Mouse (Mus musculus): ENCODE measurements around the gene Dnah7c. TPM values are rescaled to one million over a fixed set of nuclear protein-coding genes. Genes with fewer than 3 reads are reported as not detected.
"Not testable (repeated sequence)": the region's sequence is repeated elsewhere in the genome, so short reads cannot be mapped to it uniquely, and the experiment has no call there.

Dnah7c gene
- total and polyA plus RNA-seq, 3 experiments: 0.02 to 0.05 (median 0.02) TPM

DNA sequence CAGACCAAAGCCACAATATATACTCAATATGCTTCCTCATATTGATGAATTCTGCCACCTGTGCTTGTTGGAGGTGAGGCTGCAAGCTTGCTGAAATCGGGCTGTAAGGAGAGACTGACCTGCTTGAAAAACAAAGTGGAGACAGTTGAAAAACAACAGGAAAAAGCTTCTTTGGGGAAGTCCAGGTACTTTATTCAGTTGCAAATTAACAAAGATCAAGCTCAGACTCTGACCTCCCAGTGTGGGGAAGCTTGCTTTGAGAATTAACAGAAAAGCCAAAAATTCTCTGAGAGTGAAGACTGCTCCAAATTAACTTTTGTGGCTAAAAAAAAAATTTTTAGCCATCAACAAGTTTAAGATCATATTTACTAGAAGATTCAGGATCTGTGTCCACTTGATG lies 194.9 kb downstream of the Dnah7c start:
- H3K4me3 ChIP-seq: no peak overlapping the region
- intact Hi-C loops (cut with DNase I): no loop called here
- H3K9ac ChIP-seq (ENCODE audit: low read depth, low read length): no peak overlapping the region
- no peaks in the 10 kb centered on the region for H3K27me3 ChIP-seq (ENCODE audit: control insufficient read depth, insufficient read depth, low read length)
- 82% methylated on average over 1 of the region's 1 CpGs for WGBS
- no peaks in the 10 kb centered on the region for H3K79me2 ChIP-seq (replicated peaks; ENCODE audit: control insufficient read depth, insufficient read depth, low read length)
- TF ChIP-seq CTCF (IDR thresholded peaks at IDR 0.05): no peak
- TF ChIP-seq EP300 (IDR thresholded peaks at IDR 0.05; ENCODE audit: insufficient read depth, low read depth, low read length): no peak
- no peak for TF ChIP-seq POLR2A (IDR thresholded peaks at IDR 0.05; ENCODE audit: insufficient read depth, low read depth, low read length)
- no peak overlapping the region for H3K27ac ChIP-seq
- no peak for DNase-seq
- no peaks in the 10 kb centered on the region for H3K4me1 ChIP-seq (ENCODE audit: control insufficient read depth, insufficient read depth, low read length)
- no peaks in the 10 kb centered on the region for H3K36me3 ChIP-seq (ENCODE audit: control insufficient read depth, insufficient read depth, low read length)

DNA sequence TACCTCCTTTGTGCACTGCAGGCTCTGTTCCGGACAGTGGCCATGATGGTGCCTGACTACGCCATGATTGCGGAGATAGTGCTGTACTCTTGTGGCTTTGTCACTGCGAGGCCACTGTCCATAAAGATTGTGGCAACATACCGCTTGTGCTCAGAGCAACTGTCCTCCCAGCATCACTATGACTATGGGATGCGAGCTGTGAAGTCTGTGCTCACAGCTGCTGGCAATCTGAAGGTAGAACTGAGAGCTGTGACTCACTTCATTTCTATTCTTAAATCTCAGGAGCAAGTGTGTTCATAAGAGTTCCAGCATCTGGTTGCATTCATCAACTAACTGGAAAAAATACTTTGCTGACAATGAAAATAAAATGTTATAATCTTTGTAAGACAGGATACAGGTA lies 200.5 kb downstream of the Dnah7c start:
- 89% methylated on average over 6 of the region's 6 CpGs for WGBS
- DNase-seq; H3K4me3 ChIP-seq; H3K4me1 ChIP-seq (ENCODE audit: control insufficient read depth, insufficient read depth, low read length); H3K36me3 ChIP-seq (ENCODE audit: control insufficient read depth, insufficient read depth, low read length); H3K27me3 ChIP-seq (ENCODE audit: control insufficient read depth, insufficient read depth, low read length); H3K27ac ChIP-seq; H3K79me2 ChIP-seq (replicated peaks; ENCODE audit: control insufficient read depth, insufficient read depth, low read length); H3K9ac ChIP-seq (ENCODE audit: low read depth, low read length); intact Hi-C loops (cut with DNase I): not testable (repeated sequence)

DNA sequence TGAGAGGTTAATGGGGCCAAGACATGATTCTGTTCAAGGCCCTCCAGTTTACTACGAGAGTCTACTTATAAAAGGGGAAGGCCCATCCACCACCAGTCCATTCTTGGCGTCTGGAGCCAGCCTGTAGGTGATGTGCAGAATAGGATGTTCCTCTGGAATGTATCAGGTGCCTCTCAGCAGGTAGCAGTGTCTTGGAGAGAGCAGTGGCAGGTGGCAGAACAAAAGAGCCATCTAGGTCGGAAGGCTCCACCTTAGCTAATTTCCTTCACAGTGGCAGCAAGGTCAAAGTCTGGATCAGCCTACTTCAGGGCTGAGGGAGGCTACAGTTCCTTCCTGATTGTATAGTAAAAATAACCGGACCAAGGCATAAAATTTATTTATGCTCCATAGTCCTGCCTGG lies 224.4 kb downstream of the Dnah7c start:
- H3K79me2 ChIP-seq (replicated peaks; ENCODE audit: control insufficient read depth, insufficient read depth, low read length); H3K4me3 ChIP-seq; DNase-seq; H3K27me3 ChIP-seq (ENCODE audit: control insufficient read depth, insufficient read depth, low read length); intact Hi-C loops (cut with DNase I); H3K27ac ChIP-seq; H3K4me1 ChIP-seq (ENCODE audit: control insufficient read depth, insufficient read depth, low read length); H3K36me3 ChIP-seq (ENCODE audit: control insufficient read depth, insufficient read depth, low read length); H3K9ac ChIP-seq (ENCODE audit: low read depth, low read length): not testable (repeated sequence)
- WGBS: 75% methylated on average over 4 of the region's 4 CpGs

DNA sequence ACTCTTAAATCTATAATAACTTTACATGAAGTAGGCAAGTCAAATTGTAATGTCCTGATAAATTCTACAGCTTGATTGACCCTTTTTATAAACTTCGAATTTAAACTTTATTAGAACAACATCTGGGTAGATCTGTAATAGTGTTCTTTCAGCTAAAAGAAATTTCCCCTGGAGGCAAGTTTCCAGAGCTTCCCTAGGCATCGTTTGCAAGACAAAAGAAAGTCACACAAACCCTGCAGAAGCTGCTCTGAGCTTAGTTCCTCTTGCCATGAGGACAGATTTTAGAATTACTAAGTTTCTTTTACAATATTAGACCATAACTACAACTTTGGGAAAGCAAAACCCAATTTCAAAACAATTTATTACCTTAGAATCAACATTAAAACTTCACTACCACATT lies 227.3 kb downstream of the Dnah7c start:
- H3K27me3 ChIP-seq (ENCODE audit: control insufficient read depth, insufficient read depth, low read length); DNase-seq; H3K4me3 ChIP-seq; intact Hi-C loops (cut with DNase I); H3K79me2 ChIP-seq (replicated peaks; ENCODE audit: control insufficient read depth, insufficient read depth, low read length); H3K27ac ChIP-seq; H3K36me3 ChIP-seq (ENCODE audit: control insufficient read depth, insufficient read depth, low read length); H3K4me1 ChIP-seq (ENCODE audit: control insufficient read depth, insufficient read depth, low read length); H3K9ac ChIP-seq (ENCODE audit: low read depth, low read length): not testable (repeated sequence)
- WGBS: 48% methylated on average over 2 of the region's 2 CpGs

DNA sequence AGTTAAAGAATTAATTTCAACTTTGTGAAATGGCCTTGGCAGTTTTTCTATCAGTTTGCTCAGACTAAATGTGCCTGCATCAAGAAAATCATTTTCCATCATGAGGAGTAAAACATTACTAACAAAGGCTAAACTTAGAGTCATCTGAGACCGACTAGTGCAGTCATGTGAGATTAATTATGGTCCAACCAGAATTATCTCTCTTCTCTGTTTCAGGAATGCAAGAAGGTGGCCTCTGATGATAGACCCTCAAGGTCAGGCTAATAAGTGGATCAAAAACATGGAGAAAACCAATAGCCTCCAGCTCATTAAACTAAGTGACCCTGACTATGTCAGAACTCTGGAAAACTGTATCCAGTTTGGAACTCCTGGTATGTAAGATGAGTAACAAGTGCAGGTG lies 299.4 kb downstream of the Dnah7c start:
- H3K79me2 ChIP-seq (replicated peaks; ENCODE audit: control insufficient read depth, insufficient read depth, low read length); H3K27ac ChIP-seq; H3K4me1 ChIP-seq (ENCODE audit: control insufficient read depth, insufficient read depth, low read length); DNase-seq; H3K4me3 ChIP-seq; H3K36me3 ChIP-seq (ENCODE audit: control insufficient read depth, insufficient read depth, low read length); H3K27me3 ChIP-seq (ENCODE audit: control insufficient read depth, insufficient read depth, low read length); H3K9ac ChIP-seq (ENCODE audit: low read depth, low read length); intact Hi-C loops (cut with DNase I): not testable (repeated sequence)
- WGBS: 38% methylated on average over 1 of the region's 1 CpGs

DNA sequence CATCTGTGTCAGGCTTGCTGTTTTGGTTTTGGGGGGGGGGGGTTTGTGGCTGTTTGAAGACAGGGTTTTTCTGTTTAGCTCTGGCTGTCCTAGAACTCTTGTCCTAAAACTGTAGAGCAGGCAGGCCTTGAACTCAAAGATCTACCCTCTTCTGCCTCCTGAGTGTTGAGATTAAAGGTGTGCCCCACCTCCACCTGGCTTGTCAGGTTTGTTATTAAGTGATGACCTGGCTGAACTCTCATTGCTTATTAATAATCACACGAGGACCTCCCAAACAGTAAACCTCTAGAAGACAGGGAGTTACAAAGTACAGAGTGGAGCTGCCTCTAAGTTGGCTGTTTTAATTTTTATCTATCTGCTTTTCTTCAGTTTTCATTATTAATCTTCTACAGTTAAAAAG lies 299.9 kb downstream of the Dnah7c start:
- WGBS: 64% methylated on average over 1 of the region's 1 CpGs
- H3K4me1 ChIP-seq (ENCODE audit: control insufficient read depth, insufficient read depth, low read length): no peaks in the 10 kb centered on the region
- intact Hi-C loops (cut with DNase I): no loop called here
- TF ChIP-seq CTCF (IDR thresholded peaks at IDR 0.05) (no peak), EP300 (IDR thresholded peaks at IDR 0.05; ENCODE audit: insufficient read depth, low read depth, low read length) (no peak), POLR2A (IDR thresholded peaks at IDR 0.05; ENCODE audit: insufficient read depth, low read depth, low read length) (no peak)
- no peaks in the 10 kb centered on the region for H3K36me3 ChIP-seq (ENCODE audit: control insufficient read depth, insufficient read depth, low read length)
- H3K9ac ChIP-seq (ENCODE audit: low read depth, low read length): no peak overlapping the region
- no peak overlapping the region for H3K27ac ChIP-seq
- DNase-seq: no peak
- no peaks in the 10 kb centered on the region for H3K27me3 ChIP-seq (ENCODE audit: control insufficient read depth, insufficient read depth, low read length)
- no peak overlapping the region for H3K4me3 ChIP-seq
- H3K79me2 ChIP-seq (replicated peaks; ENCODE audit: control insufficient read depth, insufficient read depth, low read length): no peaks in the 10 kb centered on the region

DNA sequence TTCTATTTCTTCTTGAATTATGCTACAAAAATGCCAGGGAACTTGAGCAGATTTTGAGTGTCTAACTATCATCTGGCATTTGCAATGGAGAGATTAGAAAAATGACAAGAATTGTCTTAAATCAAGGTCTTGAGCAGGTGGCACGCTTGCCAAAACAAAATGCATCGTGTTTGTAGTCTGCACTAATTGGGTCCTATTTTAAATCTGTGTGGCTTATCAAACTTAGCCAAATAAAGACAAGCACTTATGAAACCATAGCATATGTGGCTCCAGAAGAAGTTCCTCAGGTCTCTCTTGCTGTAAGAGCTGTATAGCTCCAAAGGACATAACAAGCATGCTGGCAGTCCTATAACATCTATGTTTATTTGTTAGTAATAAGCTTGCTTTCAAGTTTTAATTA lies 300.3 kb downstream of the Dnah7c start:
- 63% methylated on average over 2 of the region's 2 CpGs for WGBS
- H3K36me3 ChIP-seq (ENCODE audit: control insufficient read depth, insufficient read depth, low read length); DNase-seq; H3K4me1 ChIP-seq (ENCODE audit: control insufficient read depth, insufficient read depth, low read length); H3K27ac ChIP-seq; H3K79me2 ChIP-seq (replicated peaks; ENCODE audit: control insufficient read depth, insufficient read depth, low read length); H3K4me3 ChIP-seq; H3K9ac ChIP-seq (ENCODE audit: low read depth, low read length); H3K27me3 ChIP-seq (ENCODE audit: control insufficient read depth, insufficient read depth, low read length); intact Hi-C loops (cut with DNase I): not testable (repeated sequence)

DNA sequence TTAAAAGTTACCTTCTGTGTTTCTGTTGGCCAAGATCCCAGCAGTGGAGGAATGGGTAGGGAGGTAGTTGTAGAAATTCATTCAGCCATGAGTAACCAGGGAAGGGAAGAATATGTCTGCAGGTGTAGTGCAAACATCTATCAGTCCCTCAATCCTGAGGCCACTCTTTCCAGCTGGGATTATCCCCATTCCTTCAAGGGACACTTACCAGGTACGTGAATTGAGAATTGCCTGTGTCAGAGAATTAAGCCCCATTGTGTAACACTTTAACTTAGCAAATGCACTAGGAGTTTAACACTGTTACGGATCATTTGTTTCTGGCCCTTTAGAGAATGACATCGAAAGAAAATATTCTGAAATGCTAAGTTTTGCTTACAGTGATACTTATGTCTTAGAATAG lies 304.3 kb downstream of the Dnah7c start:
- H3K36me3 ChIP-seq (ENCODE audit: control insufficient read depth, insufficient read depth, low read length); H3K4me1 ChIP-seq (ENCODE audit: control insufficient read depth, insufficient read depth, low read length); DNase-seq; H3K4me3 ChIP-seq; H3K9ac ChIP-seq (ENCODE audit: low read depth, low read length); H3K79me2 ChIP-seq (replicated peaks; ENCODE audit: control insufficient read depth, insufficient read depth, low read length); H3K27me3 ChIP-seq (ENCODE audit: control insufficient read depth, insufficient read depth, low read length); H3K27ac ChIP-seq; intact Hi-C loops (cut with DNase I): not testable (repeated sequence)
- 83% methylated on average over 3 of the region's 3 CpGs for WGBS

DNA sequence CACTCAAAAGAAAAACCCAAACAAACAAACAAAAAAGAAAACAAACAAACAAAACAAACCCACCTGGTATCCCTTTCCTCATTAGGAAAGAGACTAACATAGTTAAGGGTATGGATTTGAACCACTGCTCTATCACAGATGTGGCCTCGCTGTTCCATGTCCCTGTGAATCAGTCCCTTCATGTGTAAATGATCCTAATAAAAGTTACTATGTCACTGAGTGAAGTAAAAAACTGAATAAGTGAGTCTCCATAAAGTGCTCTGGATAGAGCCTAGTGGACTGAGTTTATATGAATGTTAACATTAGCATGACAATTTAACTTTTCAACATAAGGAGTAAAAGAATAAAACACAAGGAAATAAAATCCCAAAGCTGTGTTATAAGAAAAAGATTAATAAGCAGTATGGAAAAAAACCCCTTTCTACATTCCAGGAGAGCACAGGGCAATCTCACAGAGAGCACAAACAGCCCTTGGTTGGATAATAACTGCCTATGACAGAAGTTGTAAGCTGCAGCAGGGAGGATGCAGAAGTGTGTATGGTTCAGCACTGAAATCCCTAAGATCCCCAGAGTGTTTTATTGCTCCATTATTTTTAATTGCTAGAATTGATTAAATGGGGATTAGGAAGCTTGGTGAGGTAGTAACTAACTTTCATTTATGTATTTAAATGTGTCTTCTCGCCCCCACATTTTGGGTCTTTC lies 308.2 kb downstream of the Dnah7c start:
- H3K4me3 ChIP-seq; H3K79me2 ChIP-seq (replicated peaks; ENCODE audit: control insufficient read depth, insufficient read depth, low read length); H3K4me1 ChIP-seq (ENCODE audit: control insufficient read depth, insufficient read depth, low read length); intact Hi-C loops (cut with DNase I); H3K9ac ChIP-seq (ENCODE audit: low read depth, low read length); DNase-seq; H3K27ac ChIP-seq; H3K27me3 ChIP-seq (ENCODE audit: control insufficient read depth, insufficient read depth, low read length); H3K36me3 ChIP-seq (ENCODE audit: control insufficient read depth, insufficient read depth, low read length): not testable (repeated sequence)
- WGBS: 72% methylated on average over 2 of the region's 2 CpGs

DNA sequence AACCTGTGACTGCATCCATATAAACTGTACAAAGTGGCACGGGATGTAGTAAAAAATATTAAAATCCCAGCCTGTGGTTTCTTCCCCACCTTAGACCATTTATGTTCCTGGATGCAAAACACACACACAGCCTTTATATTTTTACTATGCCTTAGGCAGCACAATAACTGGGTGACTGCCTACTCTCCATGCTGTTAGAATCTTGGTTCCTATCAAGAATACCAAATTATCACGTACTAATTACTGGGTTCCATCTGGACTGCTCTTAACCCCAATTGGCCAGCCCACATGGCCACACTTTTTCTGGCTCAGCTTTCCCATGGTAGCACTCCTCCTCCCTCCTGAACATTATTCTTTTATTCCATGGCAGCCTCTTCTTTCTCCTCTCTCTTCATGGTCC lies 309.1 kb downstream of the Dnah7c start:
- 71% methylated on average over 2 of the region's 2 CpGs for WGBS
- H3K9ac ChIP-seq (ENCODE audit: low read depth, low read length); H3K27ac ChIP-seq; intact Hi-C loops (cut with DNase I); H3K36me3 ChIP-seq (ENCODE audit: control insufficient read depth, insufficient read depth, low read length); H3K79me2 ChIP-seq (replicated peaks; ENCODE audit: control insufficient read depth, insufficient read depth, low read length); DNase-seq; H3K4me1 ChIP-seq (ENCODE audit: control insufficient read depth, insufficient read depth, low read length); H3K4me3 ChIP-seq; H3K27me3 ChIP-seq (ENCODE audit: control insufficient read depth, insufficient read depth, low read length): not testable (repeated sequence)
